Mouse (Mus musculus) heart, postnatal 4 days (tissue): Measurements from ENCODE around the gene Ms4a10. TPM values are rescaled to one million over a fixed set of nuclear protein-coding genes. Genes with fewer than 3 reads are reported as not detected.
A peak's percentile ranks its signal among the peaks of the same experiment; 100 is the strongest.

ENCODE experiments used
- DNase-seq: peaks from one replicate; pipeline ENCODE4 v3.0.0; 2021
- total RNA-seq, 2 experiments: library from RNA; stranded (reverse); gene quantifications; 2 replicates each; pipeline ENCODE4 v1.2.3; 2021

Ms4a10 gene
- total RNA-seq, 2 experiments from 2014 or later: not detected

- DNase-seq: peak; percentile 54
Measured at GRCm38 (mm10) chr19:10959085-10959977, 15.1 kb downstream of the Ms4a10 start.

- peak; percentile 72 for DNase-seq
Measured at GRCm38 (mm10) chr19:10952021-10952939, 22.2 kb downstream of the Ms4a10 start.

- DNase-seq: no peak
Measured at GRCm38 (mm10) chr19:10949558-10949957, 24.9 kb downstream of the Ms4a10 start.

- peak; percentile 96 for DNase-seq
Measured at GRCm38 (mm10) chr19:10949112-10949511, 25.4 kb downstream of the Ms4a10 start, which contains the start of gene Ccdc86. Gene Ccdc86 (minus strand): TSS chr19:10949266.

GRCm38 (mm10) chr19:10948416-10948815 is 26.1 kb downstream of the Ms4a10 start:
- DNase-seq: no peak

GRCm38 (mm10) chr19:10947219-10947618 is 27.3 kb downstream of the Ms4a10 start:
- no peak for DNase-seq

GRCm38 (mm10) chr19:10946506-10946905 is 28.0 kb downstream of the Ms4a10 start:
- DNase-seq: no peak

GRCm38 (mm10) chr19:10943955-10944354 is 30.5 kb downstream of the Ms4a10 start:
- no peak for DNase-seq

GRCm38 (mm10) chr19:10940801-10941457 is 33.5 kb downstream of the Ms4a10 start:
- no peak for DNase-seq

GRCm38 (mm10) chr19:10940097-10940800 is 34.2 kb downstream of the Ms4a10 start:
- peak; percentile 74 for DNase-seq

- DNase-seq: no peak
Measured at GRCm38 (mm10) chr19:10938771-10939170, 35.7 kb downstream of the Ms4a10 start.

- no peak for DNase-seq
Measured at GRCm38 (mm10) chr19:10937110-10937563, 37.3 kb downstream of the Ms4a10 start, which contains the start of gene Ptgdr2. Gene Ptgdr2 (plus strand): TSS chr19:10937160.

GRCm38 (mm10) chr19:10936077-10936476 is 38.4 kb downstream of the Ms4a10 start:
- DNase-seq: no peak

GRCm38 (mm10) chr19:10935029-10935428 is 39.4 kb downstream of the Ms4a10 start:
- DNase-seq: no peak

GRCm38 (mm10) chr19:10930641-10931040 is 43.8 kb downstream of the Ms4a10 start:
- no peak for DNase-seq

- DNase-seq: no peak
Measured at GRCm38 (mm10) chr19:10926666-10927065, 47.8 kb downstream of the Ms4a10 start.

- no peak for DNase-seq
Measured at GRCm38 (mm10) chr19:10926123-10926621, 48.3 kb downstream of the Ms4a10 start.

- no peak for DNase-seq
Measured at GRCm38 (mm10) chr19:10924220-10924619, 50.2 kb downstream of the Ms4a10 start.

- no peak for DNase-seq
Measured at GRCm38 (mm10) chr19:10921058-10921457, 53.4 kb downstream of the Ms4a10 start.

GRCm38 (mm10) chr19:10920532-10920931 is 53.9 kb downstream of the Ms4a10 start, which contains the start of gene Zp1:
Gene Zp1 (minus strand): TSS chr19:10920632.
- no peak for DNase-seq

GRCm38 (mm10) chr19:10918321-10918991 is 56.0 kb downstream of the Ms4a10 start:
- DNase-seq: no peak
